Mouse (Mus musculus): ENCODE measurements at regions not wholly inside any gene's neighbourhood (a gene's known extent, or its start where the extent isn't known, plus 50 kb on each side); places are given as distances from the start of the nearest gene placed in this dataset.

DNA sequence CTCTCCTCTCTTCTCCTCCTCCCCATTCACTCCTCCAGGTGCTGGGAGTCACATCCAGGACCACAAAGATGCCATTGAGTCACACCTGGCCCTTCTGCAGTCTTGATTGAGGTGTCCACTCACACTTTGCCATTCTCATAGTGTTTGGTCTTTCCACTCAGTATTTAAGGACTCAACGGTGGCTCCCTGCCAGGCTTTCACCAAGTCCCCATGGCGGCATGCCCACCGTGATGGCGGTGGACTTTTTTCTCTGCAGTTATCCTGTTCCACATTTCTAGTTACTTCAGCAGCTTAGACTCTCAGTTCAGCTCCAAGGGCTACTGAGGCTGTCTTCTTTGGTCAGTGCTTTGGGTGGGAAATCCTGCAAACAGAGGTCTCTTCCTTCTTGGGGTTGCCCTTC is 189.9 kb downstream of the Cbln1 start:
- TF ChIP-seq CTCF (conservative IDR thresholded peaks at IDR 0.05; ENCODE audit: insufficient read depth, insufficient read length, low read depth, low read length) (no peak), POLR2A (IDR thresholded peaks at IDR 0.05; ENCODE audit: low read depth, low read length) (no peak)
